Mouse (Mus musculus): Measurements from ENCODE around the gene Cfap45.

- TF ChIP-seq CTCF (IDR thresholded peaks at IDR 0.05; ENCODE audit: low read depth) (no peak), EP300 (optimal IDR thresholded peaks at IDR 0.05) (no peak)
Measured at GRCm38 (mm10) chr1:172492047-172492446, 28.6 kb upstream of the Cfap45 start.

All from stomach, postnatal 0 days (tissue).